Mouse (Mus musculus): Measurements from ENCODE around the gene Abr. TPM values are rescaled to one million over a fixed set of nuclear protein-coding genes. Genes with fewer than 3 reads are reported as not detected.

Abr gene
- polyA plus RNA-seq, 1 experiment: 170 TPM

GRCm38 (mm10) chr11:76504058-76504457, 118.1 kb downstream of the Abr start:
- no peak overlapping the region for H3K27ac ChIP-seq (ENCODE audit: insufficient read depth, low read length)
- H3K4me3 ChIP-seq (replicated peaks; ENCODE audit: insufficient read depth, low read depth, low read length): no peak overlapping the region
- no peak for TF ChIP-seq CTCF (IDR thresholded peaks at IDR 0.05; ENCODE audit: borderline replicate concordance, insufficient read depth, low read depth, low read length)
- no peaks in the 10 kb centered on the region for H3K27me3 ChIP-seq (ENCODE audit: control insufficient read depth, insufficient read depth, low read length)
- no peaks in the 10 kb centered on the region for H3K4me1 ChIP-seq (ENCODE audit: control insufficient read depth, insufficient read depth, low read length)
- 69% methylated on average over 5 of the region's 5 CpGs for WGBS
- DNase-seq: no peak

- Histone ChIP-seq H3K27me3 (ENCODE audit: control insufficient read depth, insufficient read depth, low read length) (no peaks in the 10 kb centered on the region), H3K4me3 (replicated peaks; ENCODE audit: insufficient read depth, low read depth, low read length) (no peak overlapping the region), H3K27ac (ENCODE audit: insufficient read depth, low read length) (no peak overlapping the region), H3K4me1 (ENCODE audit: control insufficient read depth, insufficient read depth, low read length) (no peaks in the 10 kb centered on the region)
- WGBS: 86% methylated on average over 1 of the region's 1 CpGs
- DNase-seq: no peak
- TF ChIP-seq POLR2A (IDR thresholded peaks at IDR 0.05; ENCODE audit: borderline replicate concordance, insufficient read depth, low read length) (no peak), CTCF (IDR thresholded peaks at IDR 0.05; ENCODE audit: borderline replicate concordance, insufficient read depth, low read depth, low read length) (no peak)
Measured at GRCm38 (mm10) chr11:76499987-76500386, 122.1 kb downstream of the Abr start.

- TF ChIP-seq CTCF (IDR thresholded peaks at IDR 0.05; ENCODE audit: borderline replicate concordance, insufficient read depth, low read depth, low read length) (no peak), POLR2A (IDR thresholded peaks at IDR 0.05; ENCODE audit: borderline replicate concordance, insufficient read depth, low read length) (no peak)
- H3K27me3 ChIP-seq (ENCODE audit: control insufficient read depth, insufficient read depth, low read length): no peaks in the 10 kb centered on the region
- H3K27ac ChIP-seq (ENCODE audit: insufficient read depth, low read length): no peak overlapping the region
- no peaks in the 10 kb centered on the region for H3K4me1 ChIP-seq (ENCODE audit: control insufficient read depth, insufficient read depth, low read length)
- WGBS: 91% methylated on average over 7 of the region's 7 CpGs
- H3K4me3 ChIP-seq (replicated peaks; ENCODE audit: insufficient read depth, low read depth, low read length): no peak overlapping the region
- no peak for DNase-seq
Measured at GRCm38 (mm10) chr11:76499564-76499963, 122.5 kb downstream of the Abr start.

GRCm38 (mm10) chr11:76497769-76498152, 124.4 kb downstream of the Abr start:
- Histone ChIP-seq H3K4me1 (ENCODE audit: control insufficient read depth, insufficient read depth, low read length) (peaks cover 13% of the 10 kb centered on the region; the same call in 1 of the 2 replicates), H3K4me3 (replicated peaks; ENCODE audit: insufficient read depth, low read depth, low read length) (no peak overlapping the region), H3K27ac (ENCODE audit: insufficient read depth, low read length) (no peak overlapping the region), H3K27me3 (ENCODE audit: control insufficient read depth, insufficient read depth, low read length) (no peaks in the 10 kb centered on the region)
- no peak for DNase-seq
- 91% methylated on average over 4 of the region's 4 CpGs for WGBS
- TF ChIP-seq POLR2A (IDR thresholded peaks at IDR 0.05; ENCODE audit: borderline replicate concordance, insufficient read depth, low read length) (no peak), CTCF (IDR thresholded peaks at IDR 0.05; ENCODE audit: borderline replicate concordance, insufficient read depth, low read depth, low read length) (no peak)

GRCm38 (mm10) chr11:76497066-76497768, 124.9 kb downstream of the Abr start:
- no peaks in the 10 kb centered on the region for H3K27me3 ChIP-seq (ENCODE audit: control insufficient read depth, insufficient read depth, low read length)
- H3K27ac ChIP-seq (ENCODE audit: insufficient read depth, low read length): no peak overlapping the region
- DNase-seq: no peak
- 75% methylated on average over 9 of the region's 9 CpGs for WGBS
- H3K4me3 ChIP-seq (replicated peaks; ENCODE audit: insufficient read depth, low read depth, low read length): no peak overlapping the region
- no peak for TF ChIP-seq CTCF (IDR thresholded peaks at IDR 0.05; ENCODE audit: borderline replicate concordance, insufficient read depth, low read depth, low read length)
- no peak for TF ChIP-seq POLR2A (IDR thresholded peaks at IDR 0.05; ENCODE audit: borderline replicate concordance, insufficient read depth, low read length)
- peaks cover 13% of the 10 kb centered on the region; the same call in 1 of the 2 replicates for H3K4me1 ChIP-seq (ENCODE audit: control insufficient read depth, insufficient read depth, low read length)

GRCm38 (mm10) chr11:76496086-76496771, 125.9 kb downstream of the Abr start:
- no peak overlapping the region for H3K27ac ChIP-seq (ENCODE audit: insufficient read depth, low read length)
- WGBS: 85% methylated on average over 6 of the region's 6 CpGs
- H3K27me3 ChIP-seq (ENCODE audit: control insufficient read depth, insufficient read depth, low read length): no peaks in the 10 kb centered on the region
- DNase-seq: peak; percentile 40 to 41
- peaks cover 13% of the 10 kb centered on the region; the same call in 1 of the 2 replicates for H3K4me1 ChIP-seq (ENCODE audit: control insufficient read depth, insufficient read depth, low read length)
- H3K4me3 ChIP-seq (replicated peaks; ENCODE audit: insufficient read depth, low read depth, low read length): no peak overlapping the region
- no peak for TF ChIP-seq POLR2A (IDR thresholded peaks at IDR 0.05; ENCODE audit: borderline replicate concordance, insufficient read depth, low read length)
- peak; percentile 60 for TF ChIP-seq CTCF (IDR thresholded peaks at IDR 0.05; ENCODE audit: borderline replicate concordance, insufficient read depth, low read depth, low read length)

GRCm38 (mm10) chr11:76495127-76496028, 126.7 kb downstream of the Abr start:
- H3K4me3 ChIP-seq (replicated peaks; ENCODE audit: insufficient read depth, low read depth, low read length): peak overlapping the region; percentile 11
- no peak for DNase-seq
- TF ChIP-seq POLR2A (IDR thresholded peaks at IDR 0.05; ENCODE audit: borderline replicate concordance, insufficient read depth, low read length) (no peak), CTCF (IDR thresholded peaks at IDR 0.05; ENCODE audit: borderline replicate concordance, insufficient read depth, low read depth, low read length) (no peak)
- 49% methylated on average over 19 of the region's 19 CpGs for WGBS
- no peak overlapping the region for H3K27ac ChIP-seq (ENCODE audit: insufficient read depth, low read length)
- peaks cover 13% of the 10 kb centered on the region; the same call in 1 of the 2 replicates for H3K4me1 ChIP-seq (ENCODE audit: control insufficient read depth, insufficient read depth, low read length)
- no peaks in the 10 kb centered on the region for H3K27me3 ChIP-seq (ENCODE audit: control insufficient read depth, insufficient read depth, low read length)

Measured in cerebellum, adult 2 months (tissue).